Mouse (Mus musculus): ENCODE data around the gene 9230112D13Rik. TPM values are rescaled to one million over a fixed set of nuclear protein-coding genes. Genes with fewer than 3 reads are reported as not detected.
A peak's percentile ranks its signal among the peaks of the same experiment; 100 is the strongest.

9230112D13Rik gene
- polyA plus RNA-seq (2015; fragmentation: Nextera tagmentation; extraction: Ambion mirVana), result not detected in 2 replicates

DNA sequence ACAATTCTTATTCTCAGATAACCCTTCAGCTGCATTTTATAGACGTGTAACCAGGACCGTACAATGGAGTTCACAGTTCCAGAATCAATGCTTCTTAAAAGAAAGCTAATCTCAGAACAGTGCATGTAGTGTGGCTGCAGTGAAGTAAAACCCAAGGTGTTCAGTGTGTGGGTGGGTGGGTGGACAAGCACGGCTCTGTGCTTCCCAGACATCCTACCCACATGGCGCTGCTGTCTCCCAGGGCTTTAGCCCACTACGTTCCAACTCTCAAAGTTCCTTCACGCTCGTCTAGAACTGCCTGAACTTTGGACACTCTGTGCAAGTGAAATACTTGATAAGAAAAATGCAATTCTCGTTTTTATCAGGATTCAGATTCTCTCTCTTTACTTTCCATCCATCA lies at the start of gene 9230112D13Rik:
Gene 9230112D13Rik (minus strand): TSS at position 101 of the 400 bp plus-strand sequence.
- Histone ChIP-seq H3K27ac (replicated peaks) (no peak within 1 kb of the TSS), H3K4me1 (peaks cover 3% of the 10 kb centered on the region; the same call in 1 of the 2 replicates), H3K27me3 (no peaks in the 10 kb centered on the region), H3K36me3 (no peaks in the 10 kb centered on the region), H3K4me3 (replicated peaks) (no peak within 1 kb of the TSS), H3K4me2 (replicated peaks) (no peak within 1 kb of the TSS), H3K9ac (no peak within 1 kb of the TSS), H3K9me3 (replicated peaks) (no peaks in the 10 kb centered on the region)
- 85% methylated on average over 8 of the region's 8 CpGs for WGBS
- ATAC-seq (ENCODE audit: insufficient number of reproducible peaks, low FRiP score, low TSS enrichment, low read depth), result no peak

DNA sequence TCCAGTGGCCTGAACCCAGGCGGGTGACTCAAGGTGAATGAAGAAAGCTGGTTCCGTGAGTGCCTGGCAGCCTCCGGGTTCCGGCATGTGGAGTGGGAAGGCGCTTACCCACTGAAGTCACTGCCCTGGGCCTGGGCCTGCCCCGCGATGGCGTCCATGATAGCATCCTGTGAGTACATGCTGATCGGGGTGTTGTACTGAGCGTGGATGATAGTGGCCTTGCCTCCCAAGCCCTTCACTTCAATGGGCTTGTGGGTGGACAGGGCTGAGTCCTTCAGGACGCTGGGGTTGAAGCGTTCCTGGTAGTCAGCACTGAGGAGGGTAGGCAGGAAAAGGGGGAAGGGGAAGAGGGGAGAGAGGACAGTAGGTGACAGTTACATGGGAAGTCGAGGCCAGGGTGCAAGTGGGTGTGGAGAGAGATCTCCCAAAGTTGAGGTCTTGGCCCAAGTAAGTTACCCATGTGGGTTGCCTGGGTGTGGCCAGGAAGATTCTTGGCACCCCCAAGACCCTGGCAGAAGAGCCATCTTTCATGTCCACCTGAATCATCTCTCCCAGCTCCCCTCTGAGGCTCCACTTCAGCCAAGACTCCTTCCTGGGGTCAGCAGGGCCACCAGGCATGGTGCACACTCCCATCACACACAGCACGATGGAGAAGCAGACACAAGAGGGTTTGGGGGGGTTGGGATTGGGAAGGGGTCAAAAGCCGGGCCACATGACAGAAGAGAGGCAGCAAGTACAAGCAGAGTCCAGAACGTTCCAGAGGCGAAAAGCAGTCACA lies 49.2 kb upstream of the 9230112D13Rik start:
- no peak overlapping the region for H3K27ac ChIP-seq (replicated peaks)
- H3K36me3 ChIP-seq, result no peaks in the 10 kb centered on the region
- 85% methylated on average over 17 of the region's 17 CpGs for WGBS
- no peaks in the 10 kb centered on the region for H3K9me3 ChIP-seq (replicated peaks)
- no peak overlapping the region for H3K9ac ChIP-seq
- H3K4me2 ChIP-seq (replicated peaks), result no peak overlapping the region
- H3K4me1 ChIP-seq, result peaks cover 30% of the 10 kb centered on the region
- no peak for ATAC-seq (ENCODE audit: insufficient number of reproducible peaks, low FRiP score, low TSS enrichment, low read depth)
- no peak overlapping the region for H3K4me3 ChIP-seq (replicated peaks)
- H3K27me3 ChIP-seq, result peaks cover 2% of the 10 kb centered on the region; the same call in 1 of the 2 replicates

DNA sequence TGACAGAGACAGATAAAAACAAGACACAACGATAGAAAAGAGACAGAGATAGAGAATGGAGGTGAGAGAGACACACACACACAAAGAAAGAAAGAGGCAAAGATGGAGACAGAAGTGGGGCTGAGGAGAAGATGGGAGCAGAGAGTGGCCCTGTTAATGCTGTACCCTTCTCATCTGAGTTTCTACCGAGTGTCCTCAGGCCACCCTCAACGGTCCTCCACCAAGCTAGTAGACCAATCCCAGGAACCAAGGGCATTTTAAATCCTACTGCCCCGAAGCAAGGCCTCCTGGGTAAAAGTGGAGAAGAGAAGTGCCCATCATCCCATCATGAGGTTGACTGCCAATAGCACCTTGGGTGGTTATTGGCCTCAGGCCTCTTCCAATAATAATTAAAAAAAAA lies 48.3 kb upstream of the 9230112D13Rik start:
- peaks cover 37% of the 10 kb centered on the region for H3K4me1 ChIP-seq
- H3K27ac ChIP-seq (replicated peaks), result no peak overlapping the region
- 79% methylated on average over 4 of the region's 4 CpGs for WGBS
- no peak overlapping the region for H3K4me2 ChIP-seq (replicated peaks)
- H3K27me3 ChIP-seq, result peaks cover 2% of the 10 kb centered on the region; the same call in 1 of the 2 replicates
- no peak for ATAC-seq (ENCODE audit: insufficient number of reproducible peaks, low FRiP score, low TSS enrichment, low read depth)
- no peak overlapping the region for H3K9ac ChIP-seq
- no peaks in the 10 kb centered on the region for H3K9me3 ChIP-seq (replicated peaks)
- no peaks in the 10 kb centered on the region for H3K36me3 ChIP-seq
- H3K4me3 ChIP-seq (replicated peaks), result no peak overlapping the region

GRCm38 (mm10) chr14:34570294-34570693 lies 47.7 kb upstream of the 9230112D13Rik start:
- peaks cover 2% of the 10 kb centered on the region; the same call in 1 of the 2 replicates for H3K27me3 ChIP-seq

DNA sequence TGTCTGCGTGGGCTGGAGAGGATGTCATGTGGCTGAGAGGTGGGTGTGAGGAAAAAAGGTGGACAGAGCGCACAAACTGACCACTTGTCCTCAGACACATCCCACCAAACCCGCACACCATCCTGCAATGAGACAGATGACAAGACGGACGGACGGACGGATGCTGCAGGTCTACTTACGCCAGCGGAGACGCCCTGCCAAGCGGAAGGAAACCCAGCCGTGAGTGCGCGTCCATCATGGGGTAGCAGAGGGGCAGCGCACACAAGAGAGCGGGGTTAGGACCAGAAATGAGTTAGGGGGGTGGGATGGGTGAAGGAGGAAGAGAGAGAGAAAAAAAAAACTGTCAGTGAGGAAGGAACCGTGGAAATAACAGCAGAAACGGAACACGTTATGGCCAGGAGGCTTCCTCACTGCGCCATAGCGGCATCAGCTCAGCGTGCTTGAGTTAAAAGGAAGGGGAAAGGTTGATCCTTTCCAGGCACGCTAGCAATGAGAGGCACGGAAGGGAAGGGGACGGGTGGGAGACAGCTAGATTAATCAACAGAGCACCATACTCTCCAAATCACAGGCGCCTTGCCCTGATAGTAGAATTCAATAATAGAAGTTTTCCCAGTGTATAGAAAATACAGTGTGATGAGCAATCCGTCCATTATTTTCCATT lies 47.1 kb upstream of the 9230112D13Rik start:
- no peaks in the 10 kb centered on the region for H3K36me3 ChIP-seq
- no peak overlapping the region for H3K27ac ChIP-seq (replicated peaks)
- no peak overlapping the region; the same call in 1 of the 2 replicates for H3K9ac ChIP-seq
- peaks cover 50% of the 10 kb centered on the region for H3K4me1 ChIP-seq
- H3K9me3 ChIP-seq (replicated peaks), result no peaks in the 10 kb centered on the region
- H3K4me3 ChIP-seq (replicated peaks), result peak overlapping the region; percentile 32
- WGBS, result 37% methylated on average over 27 of the region's 27 CpGs
- ATAC-seq (ENCODE audit: insufficient number of reproducible peaks, low FRiP score, low TSS enrichment, low read depth), result no peak
- peak overlapping the region; percentile 59 for H3K4me2 ChIP-seq (replicated peaks)
- H3K27me3 ChIP-seq, result peaks cover 2% of the 10 kb centered on the region; the same call in 1 of the 2 replicates

More at GRCm38 (mm10) chr14:34570294-34570693, 47.7 kb upstream of the 9230112D13Rik start:
- H3K27ac ChIP-seq (replicated peaks), result no peak overlapping the region
- peaks cover 43% of the 10 kb centered on the region for H3K4me1 ChIP-seq
- H3K36me3 ChIP-seq, result no peaks in the 10 kb centered on the region
- peak overlapping the region; percentile 32 for H3K4me3 ChIP-seq (replicated peaks)
- ATAC-seq (ENCODE audit: insufficient number of reproducible peaks, low FRiP score, low TSS enrichment, low read depth), result no peak
- H3K4me2 ChIP-seq (replicated peaks), result peak overlapping the region; percentile 59
- under 1% methylated on average over 6 of the region's 6 CpGs for WGBS
- no peaks in the 10 kb centered on the region for H3K9me3 ChIP-seq (replicated peaks)
- no peak overlapping the region for H3K9ac ChIP-seq

DNA sequence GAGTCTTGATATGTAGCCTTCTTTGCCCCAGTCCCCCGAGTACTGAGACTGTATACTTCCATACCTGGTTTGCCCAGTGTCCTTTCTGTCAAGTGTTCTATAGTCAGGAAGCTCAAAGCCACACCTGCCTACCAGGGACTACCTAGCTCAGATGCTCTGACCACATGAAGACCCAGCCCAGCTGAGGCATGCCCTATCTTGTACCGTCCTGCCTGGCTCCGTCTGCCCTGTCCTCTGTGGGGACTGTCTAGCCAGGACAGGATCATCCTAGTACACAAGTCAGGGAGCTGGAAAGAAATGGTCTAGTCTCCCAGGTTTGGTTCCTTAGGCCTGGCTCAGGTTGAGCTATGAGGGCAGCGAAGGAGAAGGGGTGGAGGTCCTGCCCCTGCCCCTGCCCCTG lies 46.0 kb upstream of the 9230112D13Rik start:
- no peak overlapping the region for H3K4me3 ChIP-seq (replicated peaks)
- peaks cover 51% of the 10 kb centered on the region for H3K4me1 ChIP-seq
- no peak overlapping the region for H3K27ac ChIP-seq (replicated peaks)
- no peak overlapping the region for H3K4me2 ChIP-seq (replicated peaks)
- ATAC-seq (ENCODE audit: insufficient number of reproducible peaks, low FRiP score, low TSS enrichment, low read depth), result no peak
- no peaks in the 10 kb centered on the region for H3K36me3 ChIP-seq
- H3K9ac ChIP-seq, result no peak overlapping the region
- H3K9me3 ChIP-seq (replicated peaks), result no peaks in the 10 kb centered on the region
- WGBS, result 76% methylated on average over 4 of the region's 4 CpGs
- H3K27me3 ChIP-seq, result peaks cover 2% of the 10 kb centered on the region; the same call in 1 of the 2 replicates

GRCm38 (mm10) chr14:34567697-34568096 lies 45.1 kb upstream of the 9230112D13Rik start:
- H3K4me1 ChIP-seq, result peaks cover 48% of the 10 kb centered on the region
- H3K27me3 ChIP-seq, result peaks cover 2% of the 10 kb centered on the region; the same call in 1 of the 2 replicates
- no peak overlapping the region for H3K4me3 ChIP-seq (replicated peaks)
- no peaks in the 10 kb centered on the region for H3K9me3 ChIP-seq (replicated peaks)
- no peak overlapping the region for H3K9ac ChIP-seq
- 21% methylated on average over 5 of the region's 5 CpGs for WGBS
- H3K4me2 ChIP-seq (replicated peaks), result no peak overlapping the region
- ATAC-seq (ENCODE audit: insufficient number of reproducible peaks, low FRiP score, low TSS enrichment, low read depth), result no peak
- no peak overlapping the region for H3K27ac ChIP-seq (replicated peaks)
- no peaks in the 10 kb centered on the region for H3K36me3 ChIP-seq

DNA sequence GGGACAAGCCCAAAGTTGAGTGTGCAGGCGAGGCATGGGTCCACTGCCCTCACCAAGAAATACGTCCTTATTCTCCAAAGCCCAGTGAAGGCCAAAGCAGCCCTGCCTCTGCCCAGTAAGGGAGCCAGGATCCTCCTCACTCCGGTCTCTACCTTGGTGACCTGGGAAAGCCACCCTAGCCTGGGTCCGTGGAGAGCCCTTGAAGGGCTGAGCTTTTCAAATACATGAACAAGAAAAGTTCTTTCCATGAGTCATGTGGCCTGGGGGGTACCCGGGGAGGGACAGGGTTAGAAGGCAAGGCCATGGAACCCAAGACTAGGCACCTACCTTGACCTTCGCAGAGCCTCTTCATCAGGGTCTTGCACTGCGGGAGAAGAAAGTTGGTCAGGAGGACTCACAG lies 43.9 kb upstream of the 9230112D13Rik start:
- Histone ChIP-seq H3K36me3 (no peaks in the 10 kb centered on the region), H3K4me2 (replicated peaks) (no peak overlapping the region), H3K4me3 (replicated peaks) (no peak overlapping the region), H3K27ac (replicated peaks) (0 out of 2 replicates have a peak overlapping the region, but pooled peaks have one; percentile 7), H3K4me1 (peaks cover 55% of the 10 kb centered on the region), H3K27me3 (peaks cover 2% of the 10 kb centered on the region; the same call in 1 of the 2 replicates), H3K9me3 (replicated peaks) (no peaks in the 10 kb centered on the region), H3K9ac (no peak overlapping the region)
- WGBS, result 94% methylated on average over 7 of the region's 7 CpGs
- no peak for ATAC-seq (ENCODE audit: insufficient number of reproducible peaks, low FRiP score, low TSS enrichment, low read depth)

DNA sequence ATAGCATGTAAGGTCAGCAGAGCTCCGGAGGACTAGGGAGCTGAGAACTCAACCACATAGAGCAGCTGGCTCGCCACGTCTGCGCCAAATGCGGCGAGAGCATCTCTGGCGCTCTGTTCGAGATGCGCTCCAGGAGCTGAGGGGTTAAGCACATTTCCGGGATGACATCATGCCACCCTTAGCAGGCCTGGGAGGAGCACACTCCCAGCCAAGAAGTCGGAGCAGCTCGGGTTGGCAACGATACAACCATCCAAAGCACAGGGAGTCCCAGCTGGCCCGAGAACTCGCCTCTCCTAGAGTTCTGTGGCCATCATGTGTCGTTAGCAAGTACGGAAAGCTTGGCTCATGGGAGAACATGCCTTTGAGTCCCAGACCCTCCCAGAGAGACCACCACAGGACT lies 43.1 kb upstream of the 9230112D13Rik start:
- peak; percentile 34; the same call in 1 of the 2 replicates for ATAC-seq (ENCODE audit: insufficient number of reproducible peaks, low FRiP score, low TSS enrichment, low read depth)
- Histone ChIP-seq H3K4me2 (replicated peaks) (no peak overlapping the region), H3K4me1 (peaks cover 55% of the 10 kb centered on the region), H3K27me3 (peaks cover 2% of the 10 kb centered on the region; the same call in 1 of the 2 replicates), H3K9me3 (replicated peaks) (no peaks in the 10 kb centered on the region), H3K9ac (no peak overlapping the region), H3K27ac (replicated peaks) (peak overlapping the region; percentile 71), H3K4me3 (replicated peaks) (no peak overlapping the region), H3K36me3 (no peaks in the 10 kb centered on the region)
- 51% methylated on average over 17 of the region's 17 CpGs for WGBS

- Histone ChIP-seq H3K4me1 (peaks cover 52% of the 10 kb centered on the region), H3K4me3 (replicated peaks) (no peak overlapping the region), H3K36me3 (no peaks in the 10 kb centered on the region), H3K4me2 (replicated peaks) (no peak overlapping the region), H3K27me3 (peaks cover 2% of the 10 kb centered on the region; the same call in 1 of the 2 replicates), H3K9me3 (replicated peaks) (no peaks in the 10 kb centered on the region), H3K9ac (no peak overlapping the region), H3K27ac (replicated peaks) (peak overlapping the region; percentile 71)
- 55% methylated on average over 5 of the region's 5 CpGs for WGBS
- no peak for ATAC-seq (ENCODE audit: insufficient number of reproducible peaks, low FRiP score, low TSS enrichment, low read depth)
Measured at GRCm38 (mm10) chr14:34564646-34565045, 42.0 kb upstream of the 9230112D13Rik start.

- Histone ChIP-seq H3K4me1 (peaks cover 31% of the 10 kb centered on the region), H3K4me2 (replicated peaks) (no peak overlapping the region), H3K9me3 (replicated peaks) (no peaks in the 10 kb centered on the region), H3K27me3 (no peaks in the 10 kb centered on the region), H3K4me3 (replicated peaks) (no peak overlapping the region), H3K36me3 (no peaks in the 10 kb centered on the region), H3K9ac (no peak overlapping the region), H3K27ac (replicated peaks) (no peak overlapping the region)
- 7% methylated on average over 2 of the region's 2 CpGs for WGBS
- 0 out of 2 replicates have a peak, but pooled peaks have one; percentile 13 for ATAC-seq (ENCODE audit: insufficient number of reproducible peaks, low FRiP score, low TSS enrichment, low read depth)
Measured at GRCm38 (mm10) chr14:34562393-34562792, 39.8 kb upstream of the 9230112D13Rik start.

All from embryonic facial prominence, embryonic 15.5 days (tissue).